Mouse (Mus musculus): Measurements from ENCODE around the gene Ugt1a8.

The Ugt1a8 gene

GRCm38 (mm10) chr1:88260114-88260513, 172.5 kb downstream of the Ugt1a8 start:
- no peak for DNase-seq (ENCODE audit: low read depth)

GRCm38 (mm10) chr1:88260604-88261377, 173.2 kb downstream of the Ugt1a8 start:
- no peak for DNase-seq (ENCODE audit: low read depth)

GRCm38 (mm10) chr1:88261706-88262105, 174.1 kb downstream of the Ugt1a8 start:
- DNase-seq (ENCODE audit: low read depth): no peak

GRCm38 (mm10) chr1:88262255-88262654, 174.6 kb downstream of the Ugt1a8 start:
- DNase-seq (ENCODE audit: low read depth): peak; percentile 85

- DNase-seq (ENCODE audit: low read depth): no peak
These were observed 175.3 kb downstream of the Ugt1a8 start for GRCm38 (mm10) chr1:88262961-88263360.

- no peak for DNase-seq (ENCODE audit: low read depth)
These were observed 176.2 kb downstream of the Ugt1a8 start for GRCm38 (mm10) chr1:88263778-88264177.

- DNase-seq (ENCODE audit: low read depth): no peak
These were observed 176.7 kb downstream of the Ugt1a8 start for GRCm38 (mm10) chr1:88264237-88264868.

- DNase-seq (ENCODE audit: low read depth): no peak
These were observed 177.2 kb downstream of the Ugt1a8 start for GRCm38 (mm10) chr1:88264869-88265240.

- no peak for DNase-seq (ENCODE audit: low read depth)
These were observed 178.5 kb downstream of the Ugt1a8 start for GRCm38 (mm10) chr1:88266123-88266522.

GRCm38 (mm10) chr1:88267489-88267888, 179.9 kb downstream of the Ugt1a8 start:
- no peak for DNase-seq (ENCODE audit: low read depth)

- no peak for DNase-seq (ENCODE audit: low read depth)
These were observed 180.5 kb downstream of the Ugt1a8 start for GRCm38 (mm10) chr1:88268070-88268469.
